Mouse (Mus musculus): ENCODE data around the gene Lmnb2. TPM values are rescaled to one million over a fixed set of nuclear protein-coding genes. Genes with fewer than 3 reads are reported as not detected.

Gene Lmnb2
- polyA plus RNA-seq, 1 experiment from 2014 or later: 59.3 TPM

DNA sequence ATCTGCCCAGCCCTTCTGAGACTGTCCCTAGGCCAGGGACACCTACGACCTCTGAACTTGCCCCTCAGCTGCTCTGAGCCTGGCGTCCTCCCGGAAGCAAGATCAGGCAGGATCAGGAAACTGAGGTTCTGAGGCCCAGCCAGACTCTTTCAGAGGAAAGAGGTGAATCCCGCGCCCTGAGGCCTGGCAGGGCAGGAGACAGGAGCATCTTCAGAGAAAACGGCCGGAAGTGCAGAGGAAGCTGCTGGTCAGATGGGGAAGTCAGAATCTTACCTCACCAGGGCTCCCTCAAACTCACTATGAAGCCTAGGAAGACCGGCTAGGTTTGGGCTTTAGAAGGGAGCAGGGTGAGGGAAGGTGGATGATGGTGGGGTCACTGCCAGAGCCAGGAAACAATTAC is 24.9 kb upstream of the Lmnb2 start:
- ATAC-seq (replicated peaks; ENCODE audit: low FRiP score): no peak
- 58% methylated on average over 8 of the region's 8 CpGs for WGBS
- no peak overlapping the region for H3K4me2 ChIP-seq
- H3K4me3 ChIP-seq (replicated peaks): no peak overlapping the region
- H3K27me3 ChIP-seq: peaks cover 5% of the 10 kb centered on the region; the same call in 1 of the 2 replicates
- no peaks in the 10 kb centered on the region for H3K9me3 ChIP-seq (replicated peaks)
- H3K27ac ChIP-seq: no peak overlapping the region
- H3K4me1 ChIP-seq: peaks cover 60% of the 10 kb centered on the region
- no peak overlapping the region for H3K9ac ChIP-seq
- H3K36me3 ChIP-seq: no peaks in the 10 kb centered on the region

DNA sequence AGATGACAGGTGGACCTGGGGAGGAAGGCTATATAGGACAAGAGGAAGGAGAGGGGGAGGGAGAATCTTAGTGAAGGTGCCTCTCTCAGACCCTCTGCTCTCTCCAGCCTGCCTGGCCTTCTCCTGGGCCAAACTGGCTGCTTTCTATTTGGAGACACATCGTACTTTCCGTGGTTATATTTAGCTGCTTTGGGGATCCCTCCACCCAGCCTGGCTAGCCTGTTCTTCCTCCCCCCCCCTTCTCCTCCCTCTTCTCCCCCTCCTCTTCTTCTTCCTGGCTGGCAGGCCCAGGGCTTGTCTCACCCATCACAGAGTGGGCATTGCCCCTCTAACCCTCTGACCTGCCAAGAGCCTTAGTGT is 22.9 kb upstream of the Lmnb2 start:
- Histone ChIP-seq H3K4me3 (replicated peaks) (no peak overlapping the region), H3K9me3 (replicated peaks) (no peaks in the 10 kb centered on the region), H3K4me1 (peaks cover 68% of the 10 kb centered on the region), H3K4me2 (peak overlapping the region; percentile 72), H3K27me3 (peaks cover 24% of the 10 kb centered on the region; the same call in 1 of the 2 replicates), H3K9ac (no peak overlapping the region), H3K36me3 (no peaks in the 10 kb centered on the region), H3K27ac (peak overlapping the region; percentile 78)
- no peak for ATAC-seq (replicated peaks; ENCODE audit: low FRiP score)
- 71% methylated on average over 2 of the region's 2 CpGs for WGBS

DNA sequence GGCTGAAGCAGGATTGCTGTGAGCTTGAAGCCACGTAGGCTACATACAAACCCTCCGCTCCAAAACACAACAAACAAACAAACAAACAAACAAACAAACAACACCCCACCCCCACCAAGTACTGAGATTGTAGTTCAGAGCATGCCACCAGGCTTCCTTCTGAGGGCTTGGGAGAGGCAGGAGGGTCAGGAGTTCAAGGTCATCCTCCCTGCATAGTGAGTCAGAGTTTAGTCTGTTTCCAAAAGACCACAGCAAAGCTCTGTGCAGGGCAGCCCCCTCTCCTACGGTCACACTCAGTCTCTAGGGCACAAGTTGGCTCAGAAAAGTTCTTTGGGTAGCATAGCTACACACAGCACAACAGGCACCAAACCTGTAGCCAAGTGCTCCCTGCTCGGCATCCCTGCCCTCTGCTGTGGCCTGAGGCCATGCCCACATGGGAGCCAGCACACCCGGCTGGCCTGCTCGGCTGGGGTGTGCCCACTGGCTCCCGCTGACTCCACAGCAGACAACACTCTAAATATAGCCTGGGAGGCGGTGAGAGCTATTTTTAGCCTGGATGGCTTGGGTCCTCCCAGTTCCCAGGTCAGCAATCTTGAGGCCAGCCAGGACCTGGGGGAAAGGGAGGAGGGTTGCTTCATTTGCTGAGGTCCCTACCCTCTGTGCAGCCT is 22.4 kb upstream of the Lmnb2 start:
- Histone ChIP-seq H3K27ac (peak overlapping the region; percentile 78), H3K9me3 (replicated peaks) (no peaks in the 10 kb centered on the region), H3K36me3 (no peaks in the 10 kb centered on the region), H3K27me3 (peaks cover 28% of the 10 kb centered on the region; the same call in 1 of the 2 replicates), H3K4me2 (peak overlapping the region; percentile 72), H3K9ac (no peak overlapping the region), H3K4me1 (peaks cover 73% of the 10 kb centered on the region), H3K4me3 (replicated peaks) (peak overlapping the region; percentile 44; the same call in 1 of the 2 replicates)
- 21% methylated on average over 8 of the region's 8 CpGs for WGBS
- ATAC-seq (replicated peaks; ENCODE audit: low FRiP score): peak; percentile 34; the same call in 1 of the 2 replicates

DNA sequence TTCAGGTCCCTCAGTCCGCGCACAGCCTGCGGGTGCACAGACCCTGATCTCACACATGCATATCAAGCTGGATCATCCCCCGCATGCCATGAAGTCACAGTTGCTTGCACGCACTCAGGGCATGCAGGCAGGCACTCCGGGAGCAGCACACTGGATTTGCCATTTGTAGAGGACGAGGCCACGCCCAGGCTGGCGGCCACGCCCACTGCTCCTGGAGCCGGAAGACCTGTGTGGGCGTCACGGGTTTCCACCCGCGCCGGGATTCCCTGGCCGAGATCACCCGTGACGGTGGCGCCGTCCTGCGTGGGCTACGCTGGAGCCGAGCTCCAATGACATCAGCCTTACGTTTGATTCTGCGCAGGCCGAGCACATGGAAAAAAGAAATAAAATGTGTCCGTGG is 21.6 kb upstream of the Lmnb2 start:
- Histone ChIP-seq H3K27ac (peak overlapping the region; percentile 78), H3K9ac (peak overlapping the region; percentile 11; the same call in 1 of the 2 replicates), H3K4me1 (peaks cover 79% of the 10 kb centered on the region), H3K9me3 (replicated peaks) (no peaks in the 10 kb centered on the region), H3K27me3 (peaks cover 35% of the 10 kb centered on the region), H3K4me2 (peak overlapping the region; percentile 72), H3K36me3 (no peaks in the 10 kb centered on the region), H3K4me3 (replicated peaks) (peak overlapping the region; percentile 44)
- WGBS: 2% methylated on average over 28 of the region's 28 CpGs
- peak; percentile 60 for ATAC-seq (replicated peaks; ENCODE audit: low FRiP score)

DNA sequence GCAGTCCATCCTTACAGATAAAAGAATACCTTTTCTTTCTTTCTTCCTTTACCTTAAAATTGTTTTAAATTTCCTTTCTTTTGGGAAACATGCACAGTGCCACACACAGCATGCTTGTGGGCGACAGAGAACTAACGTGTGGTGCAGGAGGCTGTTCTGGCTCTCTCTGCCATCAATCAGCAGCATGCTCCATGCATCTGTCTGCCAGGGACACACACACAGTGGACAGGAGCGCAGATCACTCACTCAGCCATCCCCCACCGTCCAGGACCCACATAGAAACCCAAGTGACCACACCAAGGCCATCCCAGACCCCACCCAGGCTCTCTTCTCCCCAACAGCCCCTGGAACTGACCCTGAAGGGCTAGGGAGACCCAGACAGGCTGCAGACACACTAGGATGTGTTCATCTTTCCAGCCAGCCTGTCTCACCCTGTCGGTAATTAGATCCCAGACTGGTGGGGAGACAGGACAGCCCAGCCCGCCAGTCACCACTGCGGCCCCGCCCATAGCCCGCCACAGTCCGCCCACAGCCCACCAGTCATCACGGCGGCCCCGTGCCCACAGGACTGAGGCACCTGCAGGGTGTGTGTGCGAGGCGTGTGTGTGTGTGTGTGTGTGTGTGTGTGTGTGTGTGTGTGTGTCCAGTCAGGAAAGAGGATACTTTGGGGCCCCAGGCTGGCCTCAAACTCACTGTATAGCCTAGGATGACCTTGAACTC is 20.9 kb upstream of the Lmnb2 start:
- H3K4me3 ChIP-seq (replicated peaks): peak overlapping the region; percentile 44
- peak; percentile 69 for ATAC-seq (replicated peaks; ENCODE audit: low FRiP score)
- peak overlapping the region; percentile 72 for H3K4me2 ChIP-seq
- peaks cover 81% of the 10 kb centered on the region for H3K4me1 ChIP-seq
- no peaks in the 10 kb centered on the region for H3K9me3 ChIP-seq (replicated peaks)
- H3K27ac ChIP-seq: peak overlapping the region; percentile 78
- WGBS: 11% methylated on average over 15 of the region's 15 CpGs
- no peaks in the 10 kb centered on the region for H3K36me3 ChIP-seq
- peak overlapping the region; percentile 11; the same call in 1 of the 2 replicates for H3K9ac ChIP-seq
- H3K27me3 ChIP-seq: peaks cover 42% of the 10 kb centered on the region

DNA sequence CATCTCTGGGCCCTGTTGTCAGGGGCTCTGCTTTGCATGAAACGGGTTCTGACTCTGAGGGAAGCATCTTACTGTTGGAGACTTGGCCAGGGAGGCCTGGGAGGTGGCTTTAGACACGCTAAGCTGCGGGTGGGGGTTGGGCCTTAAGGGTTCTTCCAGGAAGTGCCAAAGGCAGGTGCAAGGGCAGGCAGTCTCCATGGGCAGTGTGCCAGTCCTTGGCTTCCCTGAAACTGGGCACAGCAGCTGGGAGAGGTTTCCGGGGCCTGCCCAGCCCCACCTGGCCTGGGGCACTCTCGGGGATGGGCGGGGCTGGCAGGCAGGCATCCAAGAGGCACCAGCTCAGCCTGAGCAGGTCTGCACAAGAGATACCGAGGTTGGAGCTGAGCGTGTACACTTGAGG is 19.6 kb upstream of the Lmnb2 start:
- peaks cover 82% of the 10 kb centered on the region for H3K4me1 ChIP-seq
- H3K9ac ChIP-seq: no peak overlapping the region
- peak overlapping the region; percentile 78 for H3K27ac ChIP-seq
- H3K36me3 ChIP-seq: no peaks in the 10 kb centered on the region
- no peak for ATAC-seq (replicated peaks; ENCODE audit: low FRiP score)
- H3K4me3 ChIP-seq (replicated peaks): no peak overlapping the region
- H3K9me3 ChIP-seq (replicated peaks): no peaks in the 10 kb centered on the region
- H3K27me3 ChIP-seq: peaks cover 55% of the 10 kb centered on the region
- H3K4me2 ChIP-seq: peak overlapping the region; percentile 19; the same call in 1 of the 2 replicates
- WGBS: 41% methylated on average over 8 of the region's 8 CpGs

DNA sequence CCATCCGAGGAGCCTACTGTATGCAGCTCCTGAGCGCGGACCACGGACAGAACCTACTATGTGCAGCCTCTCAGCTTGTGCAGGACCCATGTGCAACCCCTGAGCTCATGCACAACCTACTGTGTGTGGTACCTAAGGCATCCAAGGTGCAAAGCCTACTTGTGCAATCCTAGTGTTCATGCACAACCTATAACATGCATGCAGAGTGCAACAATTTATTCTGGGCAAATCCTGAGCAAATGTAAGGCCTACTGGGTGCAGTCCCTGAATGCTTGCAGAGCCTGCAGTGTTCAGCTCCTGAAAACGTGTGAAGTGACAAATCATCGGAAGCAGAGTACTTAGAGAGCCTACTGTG is 18.7 kb upstream of the Lmnb2 start:
- Histone ChIP-seq H3K4me2 (peak overlapping the region; percentile 68), H3K9me3 (replicated peaks) (no peaks in the 10 kb centered on the region), H3K4me1 (peaks cover 91% of the 10 kb centered on the region), H3K4me3 (replicated peaks) (peak overlapping the region; percentile 42), H3K36me3 (no peaks in the 10 kb centered on the region), H3K27ac (peak overlapping the region; percentile 78), H3K27me3 (peaks cover 64% of the 10 kb centered on the region), H3K9ac (peak overlapping the region; percentile 47)
- no peak for ATAC-seq (replicated peaks; ENCODE audit: low FRiP score)
- WGBS: 15% methylated on average over 6 of the region's 6 CpGs

DNA sequence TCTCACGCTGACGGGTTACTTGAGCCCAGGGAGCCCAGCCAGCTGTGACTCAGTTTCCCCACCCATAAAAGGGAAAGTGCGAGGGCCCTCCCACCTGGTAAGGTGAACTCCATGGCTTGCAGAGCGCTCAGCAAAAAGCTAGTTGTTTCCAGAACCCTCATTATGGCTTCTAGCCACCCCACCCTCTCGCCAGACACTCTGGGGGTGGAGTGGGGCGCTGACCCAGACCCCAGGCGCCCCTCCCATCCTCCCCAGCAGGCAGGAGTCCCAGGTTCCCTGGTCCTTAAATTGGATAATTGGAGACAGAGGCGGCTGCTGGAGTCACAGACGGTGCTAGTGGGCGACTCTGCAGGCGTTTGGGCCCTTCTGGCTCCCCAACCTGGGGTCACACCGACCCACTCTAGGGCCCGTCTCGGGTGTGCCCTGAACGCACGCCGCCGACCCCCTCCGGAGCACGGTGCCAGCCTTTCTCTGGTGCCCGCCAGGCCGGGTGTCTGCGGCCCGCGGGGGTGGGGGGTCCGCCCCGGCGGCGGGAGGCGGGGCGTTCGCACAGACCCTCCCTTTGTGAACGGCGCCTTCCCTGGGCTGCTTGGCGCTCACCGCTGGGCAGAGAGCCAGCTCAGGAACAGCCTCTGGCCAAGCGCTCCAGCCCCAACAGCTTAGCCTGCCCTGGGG is 18.2 kb upstream of the Lmnb2 start:
- H3K4me3 ChIP-seq (replicated peaks): peak overlapping the region; percentile 42
- no peaks in the 10 kb centered on the region for H3K36me3 ChIP-seq
- H3K27me3 ChIP-seq: peaks cover 69% of the 10 kb centered on the region
- WGBS: 1% methylated on average over 37 of the region's 37 CpGs
- H3K4me1 ChIP-seq: peaks cover 93% of the 10 kb centered on the region
- peak overlapping the region; percentile 47 for H3K9ac ChIP-seq
- H3K4me2 ChIP-seq: peak overlapping the region; percentile 68
- peak; percentile 16; the same call in 1 of the 2 replicates for ATAC-seq (replicated peaks; ENCODE audit: low FRiP score)
- H3K27ac ChIP-seq: peak overlapping the region; percentile 78
- H3K9me3 ChIP-seq (replicated peaks): no peaks in the 10 kb centered on the region

DNA sequence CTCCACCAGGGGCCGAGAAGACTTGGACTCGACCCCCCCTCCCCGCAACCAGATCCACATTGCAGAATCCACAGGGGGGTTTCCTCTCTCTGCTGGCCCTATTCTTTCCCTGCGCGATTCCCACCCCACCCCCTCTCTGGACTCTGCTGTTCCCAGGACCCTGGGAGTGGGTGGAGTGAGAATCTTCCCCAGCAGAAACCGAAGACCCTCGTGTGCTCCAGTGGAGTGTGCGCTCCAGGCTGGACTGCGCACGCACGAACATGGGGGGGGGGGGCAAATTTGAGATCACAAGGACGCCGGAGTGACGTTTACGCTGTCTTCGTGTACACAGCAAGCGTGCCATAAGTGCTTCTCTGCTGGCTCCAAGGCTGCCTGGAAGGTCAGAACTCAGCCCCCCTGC is 17.7 kb upstream of the Lmnb2 start:
- no peaks in the 10 kb centered on the region for H3K9me3 ChIP-seq (replicated peaks)
- H3K27me3 ChIP-seq: peaks cover 75% of the 10 kb centered on the region
- 7% methylated on average over 17 of the region's 17 CpGs for WGBS
- H3K27ac ChIP-seq: 0 out of 2 replicates have a peak overlapping the region, but pooled peaks have one; percentile 78
- H3K9ac ChIP-seq: 0 out of 2 replicates have a peak overlapping the region, but pooled peaks have one; percentile 47
- peak overlapping the region; percentile 68 for H3K4me2 ChIP-seq
- no peak for ATAC-seq (replicated peaks; ENCODE audit: low FRiP score)
- peak overlapping the region; percentile 42 for H3K4me3 ChIP-seq (replicated peaks)
- H3K36me3 ChIP-seq: no peaks in the 10 kb centered on the region
- peaks cover 93% of the 10 kb centered on the region for H3K4me1 ChIP-seq

DNA sequence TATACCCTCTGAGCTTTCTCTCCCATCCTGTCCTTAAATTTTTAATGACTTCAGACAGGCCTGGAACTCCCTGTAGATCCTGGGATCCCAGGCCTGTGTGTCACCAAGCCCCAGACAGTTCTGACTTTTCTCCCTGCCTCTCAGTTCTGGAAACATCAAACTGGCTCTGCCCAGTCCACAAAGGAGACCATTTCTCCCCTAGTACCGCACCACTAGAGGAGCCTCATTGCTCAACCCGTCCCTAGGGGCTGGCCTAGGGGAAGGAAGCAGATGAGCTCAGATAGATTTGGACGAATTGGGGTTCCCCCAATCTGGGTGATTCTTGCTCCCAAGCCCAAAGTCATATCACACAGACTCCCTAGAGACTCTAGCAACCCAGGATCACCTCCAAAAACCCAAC is 17.2 kb upstream of the Lmnb2 start:
- no peaks in the 10 kb centered on the region for H3K9me3 ChIP-seq (replicated peaks)
- no peak overlapping the region for H3K4me3 ChIP-seq (replicated peaks)
- H3K9ac ChIP-seq: no peak overlapping the region
- 18% methylated on average over 3 of the region's 3 CpGs for WGBS
- peaks cover 79% of the 10 kb centered on the region for H3K27me3 ChIP-seq
- no peaks in the 10 kb centered on the region for H3K36me3 ChIP-seq
- 0 out of 2 replicates have a peak overlapping the region, but pooled peaks have one; percentile 27 for H3K27ac ChIP-seq
- peaks cover 93% of the 10 kb centered on the region for H3K4me1 ChIP-seq
- no peak for ATAC-seq (replicated peaks; ENCODE audit: low FRiP score)
- H3K4me2 ChIP-seq: peak overlapping the region; percentile 68

DNA sequence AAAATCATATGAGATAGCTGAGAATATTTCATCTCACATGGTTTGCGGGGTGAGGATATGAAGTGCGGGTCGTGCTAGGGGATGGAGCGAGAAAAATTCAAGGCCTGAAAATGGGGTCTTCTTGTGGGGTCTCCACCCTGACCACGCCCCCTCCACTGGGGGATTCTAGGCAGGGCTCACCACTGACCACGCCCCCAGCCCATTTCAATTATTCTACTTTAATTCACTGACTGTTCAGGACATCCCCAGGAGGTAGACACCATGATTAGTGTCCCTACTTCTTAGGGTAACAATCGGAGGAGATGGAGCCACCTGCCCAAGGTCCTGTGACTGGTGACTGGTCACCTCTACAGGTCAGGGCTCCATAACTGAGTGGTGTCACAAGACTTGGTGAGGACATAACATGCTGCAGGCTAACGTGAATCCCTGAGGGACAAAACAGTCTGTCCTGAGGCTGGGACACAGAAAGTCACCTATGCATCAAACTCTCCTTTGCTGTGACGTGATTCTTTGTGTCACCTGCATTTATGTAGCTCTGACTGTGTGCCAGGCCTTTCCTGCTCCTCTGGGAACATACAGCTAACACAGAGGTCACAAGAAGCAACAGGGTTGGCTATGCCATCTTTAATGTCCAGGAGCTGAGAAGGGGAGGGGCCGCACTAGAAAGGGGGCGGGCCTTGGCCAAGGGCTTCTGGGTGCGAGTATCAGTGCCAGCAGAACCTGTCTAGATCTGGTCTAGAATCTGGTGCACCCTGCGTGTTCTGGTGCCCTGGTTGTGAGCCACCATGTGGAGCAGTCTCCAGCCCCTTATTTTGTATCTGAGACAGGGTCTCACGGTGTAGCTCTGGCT is 16.3 kb upstream of the Lmnb2 start:
- no peak for ATAC-seq (replicated peaks; ENCODE audit: low FRiP score)
- Histone ChIP-seq H3K9me3 (replicated peaks) (no peaks in the 10 kb centered on the region), H3K9ac (no peak overlapping the region), H3K4me2 (peak overlapping the region; percentile 93; the same call in 1 of the 2 replicates), H3K27me3 (peaks cover 81% of the 10 kb centered on the region), H3K4me1 (peaks cover 91% of the 10 kb centered on the region), H3K4me3 (replicated peaks) (no peak overlapping the region), H3K36me3 (no peaks in the 10 kb centered on the region), H3K27ac (no peak overlapping the region)
- 49% methylated on average over 14 of the region's 14 CpGs for WGBS

All from kidney, embryonic 15.5 days (tissue).